Mouse (Mus musculus): ENCODE data around the gene Nemp2.
A peak's percentile ranks its signal among the peaks of the same experiment; 100 is the strongest.

The Nemp2 gene

DNA sequence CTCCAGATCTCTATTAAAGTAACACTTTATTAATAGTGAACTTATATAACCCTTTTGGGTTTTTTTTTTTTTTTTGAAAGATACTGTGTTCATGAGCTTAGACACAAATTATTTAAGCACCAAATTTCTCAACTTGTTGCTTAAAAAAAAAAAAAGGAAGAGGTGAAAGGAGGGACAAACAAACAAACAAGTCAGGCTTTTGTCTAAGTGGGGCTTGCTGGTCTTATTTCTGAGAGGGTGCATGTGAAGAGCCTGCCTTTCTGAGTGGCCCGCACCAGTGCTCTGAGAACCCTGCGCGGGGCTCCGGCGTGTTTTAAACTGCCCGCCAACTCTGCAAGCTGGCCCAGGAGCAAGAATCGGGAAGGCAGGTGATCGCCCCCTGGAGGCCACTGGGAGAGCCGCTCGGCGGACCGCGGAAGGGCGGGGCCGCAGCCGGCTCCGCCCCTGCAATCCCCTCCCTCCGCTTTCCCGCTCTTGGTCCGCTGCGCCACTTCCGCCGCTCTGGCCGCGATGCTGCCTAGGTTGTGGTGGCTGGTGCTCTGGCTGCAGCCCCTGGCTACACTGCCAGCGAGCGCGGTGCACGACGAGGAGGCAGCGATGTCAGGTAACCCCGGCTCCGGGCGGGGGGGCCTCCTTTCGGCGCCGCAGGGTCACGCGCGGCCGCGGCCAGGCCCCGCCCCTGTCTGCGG lies at the start of gene Nemp2:
TSS of gene Nemp2 (plus strand) at position 456 of the 689 bp plus-strand sequence.
- peak; percentile 95 for DNase-seq

DNA sequence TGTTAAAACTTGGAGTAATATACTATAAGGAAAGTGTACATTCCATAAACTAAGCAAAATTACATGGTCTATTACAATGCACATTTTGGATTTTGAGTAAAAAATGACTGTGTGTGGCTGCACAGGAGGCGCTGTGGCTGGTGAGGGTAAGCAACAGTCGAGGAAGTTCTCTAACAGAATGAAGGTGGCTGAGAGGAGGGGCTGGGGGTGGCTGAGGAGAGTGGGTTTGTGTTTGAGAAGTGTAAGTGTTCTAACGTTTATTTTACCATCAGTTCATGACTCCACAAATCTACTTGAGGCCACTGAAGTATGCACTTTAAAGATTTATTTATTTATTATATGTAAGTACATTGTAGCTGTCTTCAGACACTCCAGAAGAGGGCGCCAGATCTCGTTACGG lies 48.8 kb upstream of the Nemp2 start:
- no peak for DNase-seq

DNA sequence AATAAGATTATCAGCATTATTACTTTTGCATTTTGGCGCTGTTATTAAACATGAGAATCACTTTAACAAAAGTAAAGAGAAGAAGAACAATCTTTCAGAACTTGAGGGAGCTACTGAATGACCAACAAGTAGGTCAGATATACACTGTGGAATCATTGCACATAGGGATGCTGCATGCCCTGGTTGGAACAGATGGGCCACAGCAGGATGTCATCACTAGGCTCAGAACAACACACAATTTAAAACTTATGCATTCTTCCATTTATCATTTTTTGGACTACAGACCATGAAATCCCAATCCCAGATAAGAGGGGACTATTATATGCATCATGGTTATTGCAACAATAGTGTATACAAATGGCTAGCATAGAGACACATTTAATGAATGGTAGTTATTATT lies 47.6 kb upstream of the Nemp2 start:
- no peak for DNase-seq

DNA sequence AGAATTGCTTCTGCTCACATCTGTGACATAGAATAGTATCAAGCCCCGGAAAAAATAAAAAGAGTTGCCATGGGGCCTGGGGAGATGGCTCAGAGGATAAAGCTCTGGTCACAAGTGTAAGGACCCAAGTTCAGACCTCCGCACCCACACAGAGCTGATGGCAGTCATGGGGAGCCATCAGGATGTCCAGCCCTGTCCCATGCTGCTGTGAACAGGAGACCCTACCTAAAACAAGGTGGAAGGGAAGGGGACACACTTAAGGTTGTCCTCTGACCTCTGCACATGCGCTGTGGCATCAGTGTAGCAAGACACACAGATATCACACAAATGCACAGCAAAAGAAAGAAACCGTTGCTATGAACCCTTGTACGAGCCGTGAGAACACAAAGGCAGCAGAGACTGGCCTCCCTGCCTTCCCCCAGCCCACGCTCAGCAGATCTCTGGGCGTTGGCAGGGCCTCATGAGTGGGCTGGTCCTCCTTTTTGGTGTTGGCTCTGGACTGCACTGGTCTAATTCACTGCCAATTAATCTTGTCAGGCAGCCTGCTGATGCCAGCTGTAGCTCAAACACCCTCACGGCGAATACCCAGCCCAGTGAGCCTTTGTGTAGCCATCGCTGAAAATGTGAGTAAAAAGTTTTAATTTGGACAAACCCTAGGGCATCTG lies 33.4 kb upstream of the Nemp2 start:
- peak; percentile 62 for DNase-seq

DNA sequence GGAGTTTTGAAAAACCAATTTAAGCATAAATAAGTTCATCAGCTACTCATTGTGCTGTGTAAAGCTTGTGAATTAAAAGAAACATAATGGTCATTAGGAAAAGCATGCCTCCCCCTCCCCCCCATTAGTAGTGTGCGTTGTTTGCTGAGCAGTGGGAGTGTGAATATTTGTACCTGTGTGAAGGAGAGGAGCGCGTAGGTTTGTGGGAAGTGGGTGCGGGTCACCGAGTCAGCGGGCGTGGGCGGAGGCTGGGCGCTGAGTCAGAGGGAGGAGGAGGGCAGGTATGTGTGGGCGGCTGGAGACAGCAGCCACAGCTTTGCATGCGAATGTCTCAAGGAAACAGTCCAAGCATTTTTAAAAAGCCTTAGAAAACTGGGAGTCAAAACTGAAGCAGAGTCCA lies 32.7 kb upstream of the Nemp2 start:
- peak; percentile 55 for DNase-seq

DNA sequence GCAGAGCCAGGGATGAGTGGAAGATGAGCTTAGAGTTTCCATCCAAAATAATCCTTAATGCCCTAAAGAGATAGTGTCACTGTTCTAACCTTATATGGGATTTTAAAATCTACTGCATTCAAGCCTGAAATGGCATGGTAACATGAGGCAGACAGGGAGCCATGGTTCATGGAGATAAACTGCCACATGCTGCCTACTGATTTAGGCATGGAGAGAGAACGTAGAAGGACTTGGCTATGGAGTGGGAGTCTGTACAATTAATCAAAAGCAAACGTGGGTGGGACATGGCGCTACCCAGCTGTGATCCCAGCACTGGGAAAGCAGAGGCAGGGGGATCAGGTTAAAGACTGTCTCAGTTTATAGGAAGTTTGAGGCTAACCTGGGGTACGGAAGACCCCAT lies 32.1 kb upstream of the Nemp2 start:
- no peak for DNase-seq

DNA sequence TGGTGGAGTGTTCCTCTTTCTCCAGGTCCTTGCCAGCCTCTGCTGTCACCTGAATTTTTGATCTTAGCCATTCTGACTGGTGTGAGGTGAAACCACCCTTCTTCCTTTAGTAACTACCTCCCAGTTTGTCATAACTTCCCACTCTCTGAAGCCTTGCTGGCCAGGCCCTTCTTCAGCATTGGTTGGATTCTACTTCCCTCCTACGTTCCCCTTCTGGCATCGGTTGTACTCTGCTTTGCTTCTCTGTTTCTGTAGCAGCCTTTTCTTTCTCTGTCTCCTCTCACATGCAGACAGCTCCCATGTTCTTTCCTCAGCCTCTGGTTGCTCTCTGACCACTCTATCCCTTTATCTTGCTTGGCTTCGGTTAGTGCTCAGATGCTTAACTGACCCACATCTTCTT lies 29.0 kb upstream of the Nemp2 start:
- no peak for DNase-seq

DNA sequence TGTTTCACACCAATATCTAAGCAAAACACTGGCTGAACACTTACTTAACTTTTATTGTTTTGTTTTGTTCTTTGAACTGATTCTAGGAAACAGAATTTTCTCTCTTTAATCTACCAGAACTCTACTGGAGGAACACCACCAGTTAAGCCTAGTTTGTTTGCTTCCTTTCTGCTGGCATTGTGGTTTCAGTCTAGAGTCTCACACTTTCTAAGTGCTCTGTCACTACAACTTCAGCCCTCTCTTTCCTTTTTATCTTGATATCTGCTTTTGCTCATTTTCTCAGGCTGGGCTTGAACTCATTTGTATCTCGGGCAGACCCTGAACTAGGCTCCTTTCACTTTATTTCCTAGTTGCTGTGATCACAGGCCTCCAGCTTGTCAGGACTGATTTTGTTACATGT lies 22.8 kb upstream of the Nemp2 start:
- DNase-seq: no peak

DNA sequence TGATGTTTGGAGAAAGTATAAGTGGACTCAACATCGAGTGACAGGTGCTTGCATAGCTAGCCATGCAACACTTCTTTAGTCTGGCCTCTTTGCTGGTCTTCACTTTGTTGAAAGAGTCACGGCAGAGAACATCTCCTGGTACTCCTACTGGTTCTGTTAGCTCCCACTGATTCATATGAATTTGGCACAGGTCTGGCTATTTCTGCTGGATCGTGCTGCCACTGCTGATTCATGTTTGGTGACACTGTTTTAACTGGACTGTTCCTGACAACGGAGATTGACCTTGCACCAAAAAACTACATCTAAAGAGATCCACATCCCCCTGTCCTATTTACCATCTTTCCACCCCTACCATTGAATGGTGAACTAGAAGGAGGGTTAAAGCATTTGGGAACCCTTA lies 22.0 kb upstream of the Nemp2 start:
- DNase-seq: no peak

DNA sequence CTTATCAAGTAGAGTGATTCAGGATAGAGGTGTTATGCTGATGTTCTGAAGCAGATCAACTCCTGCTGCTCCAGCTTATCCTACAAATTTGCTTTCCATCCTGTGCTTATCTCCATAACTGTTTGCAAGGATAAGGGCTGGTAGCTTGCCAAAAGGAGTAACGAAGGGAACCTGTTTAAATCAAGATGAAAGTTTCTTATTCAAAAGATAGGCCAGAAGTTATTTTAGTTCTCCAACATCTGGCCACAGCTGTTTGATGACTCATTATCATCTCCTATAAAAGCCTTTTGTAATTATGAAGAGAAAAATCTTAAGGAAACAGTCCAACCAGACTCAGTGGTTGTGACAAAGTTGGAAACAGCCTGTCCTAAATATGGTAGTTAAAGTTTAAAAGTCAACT lies 12.3 kb upstream of the Nemp2 start:
- no peak for DNase-seq

DNA sequence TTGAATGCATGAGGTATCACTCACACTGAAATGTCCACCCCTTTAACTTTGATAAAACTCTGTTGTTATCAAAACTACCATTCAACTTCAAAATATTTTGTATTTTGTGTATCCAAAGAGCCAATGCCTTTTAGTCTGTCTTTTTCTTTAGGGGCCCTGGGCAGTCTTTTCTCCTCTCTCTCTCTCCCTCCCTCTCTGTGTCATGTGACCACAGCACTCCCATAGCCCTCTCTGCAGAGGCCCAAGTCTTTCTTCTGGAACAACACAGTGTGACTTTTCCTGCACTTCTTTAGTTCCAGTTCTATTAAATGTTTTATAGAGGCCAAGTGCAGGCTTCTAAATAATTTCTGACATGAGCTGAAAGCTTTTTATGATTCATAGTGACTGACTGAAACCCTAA lies 10.1 kb upstream of the Nemp2 start:
- no peak for DNase-seq

DNA sequence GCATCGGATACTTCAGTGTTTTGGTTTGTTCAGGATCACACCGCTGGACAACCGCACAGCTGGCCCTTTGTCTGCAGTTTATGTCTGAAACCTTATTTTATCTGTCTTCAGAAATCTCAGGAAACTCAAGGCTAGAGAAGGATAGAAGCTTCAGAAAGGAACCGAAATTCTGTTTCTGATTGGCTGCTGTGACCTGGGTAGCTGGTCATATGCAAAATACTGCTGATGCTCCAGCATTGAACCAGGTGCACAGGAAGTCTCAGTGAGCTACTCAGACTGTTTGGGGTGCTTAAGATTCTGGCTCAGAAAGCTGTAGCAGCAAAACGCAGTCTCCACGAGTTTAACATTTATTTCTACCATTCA lies 415 bp downstream of the Nemp2 start:
- DNase-seq: no peak

DNA sequence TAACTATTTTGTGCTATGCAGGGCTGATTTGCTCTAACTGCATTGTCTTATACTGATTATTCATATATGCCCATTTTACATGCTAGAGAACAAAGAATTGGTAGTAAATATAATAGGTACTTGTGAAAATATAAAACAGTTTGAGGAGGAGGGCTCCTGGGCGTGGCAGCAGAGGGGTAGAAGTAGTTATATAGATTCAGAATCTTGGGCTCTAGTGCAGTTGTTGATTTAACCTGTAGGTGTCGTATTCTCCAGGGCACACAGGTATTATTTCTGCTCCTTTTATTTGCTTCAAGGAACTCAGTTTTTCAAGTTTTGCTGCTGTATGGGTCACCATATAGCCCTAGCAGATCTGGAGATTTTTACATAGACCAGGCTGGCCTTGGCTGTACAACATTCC lies 1.1 kb downstream of the Nemp2 start:
- no peak for DNase-seq

DNA sequence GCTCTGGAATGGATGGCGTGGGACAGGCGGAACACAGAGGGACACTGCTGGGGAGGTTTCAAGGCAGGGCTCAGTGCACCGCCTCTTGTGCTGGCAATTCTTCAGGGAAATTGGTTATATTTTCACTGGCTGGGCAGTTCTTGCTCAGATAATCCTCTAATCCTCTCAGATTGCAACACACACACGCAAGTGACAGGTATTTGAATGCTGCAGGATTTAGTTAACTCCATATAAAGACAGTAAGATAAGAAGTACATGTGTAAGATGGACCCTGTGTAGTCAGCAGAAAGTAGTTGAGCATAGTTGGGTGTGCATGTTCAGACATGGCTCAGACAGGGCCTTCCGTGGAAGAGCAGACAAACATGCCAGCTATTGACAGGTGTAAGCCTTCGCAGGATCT lies 3.7 kb downstream of the Nemp2 start:
- DNase-seq: no peak

DNA sequence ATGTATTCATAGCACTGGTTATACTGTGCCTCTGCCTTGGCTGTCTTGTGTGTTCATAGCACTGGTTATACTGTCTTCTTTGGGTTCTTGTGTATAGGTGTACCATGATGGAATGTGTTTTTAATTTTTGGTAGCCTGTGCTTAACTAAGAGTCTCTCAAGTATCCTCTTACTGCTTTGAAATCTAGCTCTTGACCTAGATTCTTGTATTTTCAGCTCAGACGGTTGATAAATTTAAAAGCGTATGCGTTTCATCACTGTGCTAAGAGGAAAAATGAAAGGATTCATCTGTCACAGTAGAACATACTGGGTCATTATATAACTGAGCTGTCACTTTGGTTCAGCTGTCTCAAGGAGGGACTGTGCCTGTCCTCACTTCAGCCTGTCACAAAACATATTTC lies 5.4 kb downstream of the Nemp2 start:
- DNase-seq: no peak

DNA sequence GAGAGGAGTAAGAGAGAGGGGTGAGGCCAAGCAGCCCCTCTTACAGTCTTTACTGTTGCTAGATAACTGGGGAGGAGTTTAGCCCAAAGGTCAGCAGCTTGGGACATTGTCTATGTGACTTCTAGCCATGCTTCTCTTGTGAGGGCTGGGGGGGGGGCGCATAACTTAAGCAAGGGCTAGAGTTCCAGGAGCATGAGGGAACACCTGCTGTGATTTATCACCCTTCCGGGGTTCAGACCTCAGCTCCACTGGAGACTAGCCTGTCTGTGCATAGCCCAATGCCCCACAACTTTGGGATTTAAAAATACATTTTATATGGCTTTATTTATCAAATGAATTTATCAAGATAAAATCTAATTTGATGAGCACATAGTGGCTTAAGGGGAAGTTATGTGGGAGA lies 7.6 kb downstream of the Nemp2 start:
- no peak for DNase-seq

DNA sequence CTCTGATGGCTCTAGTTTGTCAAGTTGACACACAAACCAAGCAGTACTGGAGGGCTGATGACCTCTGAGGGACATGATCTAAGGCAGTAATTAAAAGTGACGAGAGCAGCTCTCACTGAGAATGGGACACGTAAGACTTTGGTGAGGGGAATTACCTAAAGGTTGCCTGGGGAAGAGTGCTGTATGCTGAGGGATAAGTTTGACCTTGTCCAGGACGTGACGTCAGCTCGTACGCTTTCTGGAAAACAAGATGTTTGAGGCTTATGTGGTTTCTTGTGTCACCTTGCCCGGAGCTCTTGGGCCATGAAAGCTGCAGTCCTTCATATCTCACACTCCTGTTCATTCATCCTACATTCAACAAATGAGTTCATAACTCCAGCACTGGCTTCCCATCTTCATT lies 8.6 kb downstream of the Nemp2 start:
- no peak for DNase-seq

DNA sequence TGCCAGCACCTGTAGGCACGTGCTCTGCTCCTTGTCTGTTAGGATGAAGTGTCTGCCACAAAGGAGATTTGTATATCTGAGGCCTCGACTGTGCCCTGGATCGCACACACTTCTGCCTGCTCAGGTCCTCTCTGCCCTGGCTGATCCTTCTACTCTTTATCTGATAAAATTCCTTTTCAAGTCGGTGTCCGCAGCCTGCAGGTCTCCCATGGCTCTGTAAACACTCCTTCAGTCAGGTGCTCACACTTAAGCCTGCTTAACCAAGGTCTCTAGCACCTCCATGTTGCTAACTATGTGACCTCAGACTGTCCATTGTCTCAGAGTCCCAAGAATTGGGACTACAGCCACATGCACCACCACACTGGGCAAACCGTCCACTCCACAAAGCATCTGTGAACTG lies 9.8 kb downstream of the Nemp2 start:
- DNase-seq: no peak

DNA sequence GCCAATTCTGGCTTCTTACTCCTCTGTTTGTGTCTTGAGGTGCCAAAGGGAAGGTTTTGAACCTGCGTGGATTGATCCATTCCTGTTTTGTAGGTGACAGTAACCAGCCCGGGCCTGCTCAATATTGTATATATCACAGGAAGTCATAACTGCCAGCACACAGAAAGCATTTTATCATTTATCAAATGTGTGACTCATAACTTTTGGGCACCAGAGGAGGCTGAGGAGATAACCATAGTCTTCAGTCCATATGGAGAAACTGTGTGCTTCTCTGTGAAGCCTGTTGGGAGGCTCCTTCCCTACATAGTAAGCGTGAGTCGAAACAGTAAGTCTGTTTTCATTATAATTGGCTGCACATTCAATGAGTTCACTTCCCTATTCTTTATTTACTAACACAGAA lies 10.2 kb downstream of the Nemp2 start:
- DNase-seq: no peak

DNA sequence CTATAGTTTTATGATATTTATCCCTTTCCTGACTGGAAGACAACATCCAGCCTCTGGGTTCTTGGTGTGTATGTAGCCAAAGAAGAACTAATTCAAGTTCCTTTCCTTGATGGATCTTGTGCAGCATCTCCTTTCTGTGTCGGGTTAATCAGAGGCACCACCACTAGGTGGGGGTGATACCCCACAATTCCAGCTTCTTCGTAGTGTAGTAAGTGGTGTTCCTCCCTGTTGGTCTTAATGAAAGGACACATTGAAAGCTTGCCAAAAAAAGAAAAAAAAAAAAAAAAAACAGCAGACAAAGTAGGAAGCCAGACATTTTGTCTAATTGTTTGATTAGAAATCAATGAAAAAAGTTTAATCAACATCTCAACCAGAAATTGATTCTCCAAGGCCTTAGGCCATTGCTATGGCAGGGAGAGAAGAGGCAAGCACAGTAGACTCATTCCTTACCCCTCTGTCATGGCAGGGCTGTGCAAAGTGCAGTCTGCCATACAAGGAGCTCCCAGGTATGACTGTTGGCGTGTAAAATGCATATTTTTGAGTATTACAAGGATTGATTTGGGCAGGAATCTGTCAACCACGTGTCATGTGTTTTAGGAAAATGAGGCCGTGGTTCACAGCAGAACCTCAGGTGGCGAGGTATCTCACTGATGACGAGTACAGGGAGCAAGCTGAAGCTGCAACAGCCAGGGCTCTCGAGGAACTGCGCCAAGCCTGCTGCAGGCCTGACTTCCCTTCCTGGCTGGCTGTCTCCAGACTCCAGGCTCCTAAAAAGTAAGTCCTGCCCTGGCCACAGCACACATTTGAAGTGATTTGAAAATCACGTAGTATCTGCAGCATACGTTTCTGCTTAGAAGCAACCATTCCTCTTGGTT lies 17.9 kb downstream of the Nemp2 start:
- peak; percentile 58 for DNase-seq

DNA sequence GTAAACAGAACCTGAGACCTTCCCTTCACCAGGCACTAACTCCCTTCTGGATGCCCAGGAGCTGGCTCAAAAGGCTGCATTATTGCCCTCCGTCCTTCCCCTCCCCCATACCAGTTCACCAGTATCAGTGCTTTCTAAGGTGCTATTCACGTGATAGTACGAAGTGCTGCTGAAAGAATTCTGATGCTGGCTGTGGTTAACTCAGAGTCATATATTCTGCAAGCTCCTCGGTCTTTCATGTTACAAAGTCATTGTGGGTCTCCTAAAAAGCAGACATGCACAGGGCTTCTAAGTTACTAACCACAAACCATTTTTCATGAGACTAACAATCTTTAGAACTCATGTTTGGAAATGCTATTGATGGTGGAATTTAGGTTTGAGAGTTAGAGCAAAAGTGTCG lies 19.6 kb downstream of the Nemp2 start:
- DNase-seq: no peak

DNA sequence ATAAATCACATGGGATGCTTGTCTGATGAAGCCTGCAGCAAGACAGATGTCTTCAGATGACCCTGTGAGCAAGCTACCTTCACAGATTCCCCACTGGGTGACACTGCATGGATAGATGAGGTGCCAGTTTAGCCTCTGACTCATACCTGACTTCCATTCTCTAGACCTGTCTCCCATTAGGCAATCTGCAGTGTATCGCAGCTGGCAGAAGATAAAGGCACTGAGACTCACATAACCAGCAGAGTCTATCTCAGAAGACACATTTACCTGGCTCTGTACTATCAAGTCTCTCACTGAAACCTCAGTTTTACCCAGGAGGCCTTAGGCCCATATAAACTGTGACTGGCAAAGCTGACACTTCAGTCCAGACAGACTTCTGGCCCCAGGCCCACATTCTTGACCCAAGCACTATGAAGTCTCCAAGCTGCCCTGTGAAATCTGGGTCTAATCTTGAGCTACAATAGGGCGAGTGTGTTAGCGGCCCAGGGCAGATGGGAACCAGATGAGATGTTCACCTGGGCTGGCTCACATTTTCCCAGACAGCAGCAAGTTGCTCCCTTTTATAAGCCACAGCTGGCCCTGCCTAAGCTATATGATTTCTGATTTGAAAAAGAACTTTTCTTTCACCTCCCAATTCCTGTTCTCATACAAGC lies 22.2 kb downstream of the Nemp2 start:
- DNase-seq: no peak

DNA sequence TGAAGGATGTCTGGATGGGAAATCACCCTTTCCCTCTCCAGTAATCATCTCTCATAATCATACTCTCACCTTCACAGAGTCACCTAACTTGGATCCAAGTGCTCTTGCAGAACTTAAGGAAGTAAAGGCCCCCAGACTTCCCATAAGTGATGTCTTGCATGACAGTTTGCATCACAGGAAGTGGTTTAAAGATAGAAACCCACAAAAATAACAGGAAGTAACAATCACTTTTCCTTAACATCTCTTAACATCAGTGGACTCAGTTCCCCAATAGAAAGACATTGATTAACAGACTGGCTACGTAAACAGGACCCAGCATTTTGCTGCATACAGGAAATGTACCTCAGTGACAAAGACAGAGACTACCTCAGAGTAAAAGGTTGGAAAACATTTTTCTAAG lies 22.9 kb downstream of the Nemp2 start:
- DNase-seq: no peak

DNA sequence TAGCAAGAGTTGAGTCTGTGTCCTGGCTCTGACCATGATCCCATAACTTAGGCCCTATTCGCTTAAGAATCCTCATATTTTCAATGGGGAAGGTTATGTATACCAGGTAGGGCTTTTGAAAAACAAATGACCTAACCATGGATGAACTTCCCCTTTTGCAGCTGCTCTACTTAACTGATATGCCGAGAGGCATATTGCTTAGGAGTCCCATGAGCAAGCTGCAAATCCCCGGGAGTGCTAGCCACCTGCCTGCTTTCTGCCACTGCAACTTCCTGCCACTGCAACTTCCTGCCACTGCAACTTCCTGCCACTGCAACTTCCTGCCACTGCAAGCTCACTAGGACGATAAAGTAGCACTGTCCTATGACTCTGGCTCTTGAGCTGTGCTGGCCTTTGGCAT lies 24.6 kb downstream of the Nemp2 start:
- DNase-seq: no peak

Data from right cerebral cortex, postnatal 25 days (tissue).